Mouse (Mus musculus) stomach, embryonic 16.5 days (tissue): ENCODE results near the gene Asah2. TPM values are rescaled to one million over a fixed set of nuclear protein-coding genes. Genes with fewer than 3 reads are reported as not detected.

ENCODE experiments used
- ATAC-seq: fragments of 200-750 bp; cut with Nextera tagmentation; 2 replicates; pipeline ENCODE4 v1.8.0; 2017; ENCODE audit warnings: moderate number of reproducible peaks, moderate TSS enrichment; ENCODE audit not compliant: insufficient read depth, low FRiP score
- H3K27ac ChIP-seq: fragments of 300-500 bp; sonication (generic); 2 replicates; pipeline ENCODE4 v1.5.1; 2014; ENCODE audit warnings: low read length
- H3K27me3 ChIP-seq: fragments of 300-500 bp; sonication (generic); 2 replicates; pipeline ENCODE4 v1.6.1; 2014; ENCODE audit warnings: low read length, control low read depth, mixed read lengths; ENCODE audit not compliant: control insufficient read depth, insufficient read depth
- H3K36me3 ChIP-seq: fragments of 300-500 bp; sonication (generic); 2 replicates; pipeline ENCODE4 v1.6.1; 2014; ENCODE audit warnings: low read length; ENCODE audit not compliant: control insufficient read depth, insufficient read depth
- H3K4me1 ChIP-seq: fragments of 300-500 bp; sonication (generic); 2 replicates; pipeline ENCODE4 v1.6.1; 2014; ENCODE audit warnings: low read length, control low read depth, mixed read lengths; ENCODE audit not compliant: control insufficient read depth, insufficient read depth
- H3K4me2 ChIP-seq: fragments of 300-500 bp; sonication (generic); 2 replicates; pipeline ENCODE4 v1.6.1; 2014; ENCODE audit warnings: low read depth, low read length, mixed read lengths
- H3K4me3 ChIP-seq: fragments of 300-500 bp; sonication (generic); replicated peaks from 2 replicates; pipeline ENCODE4 v1.5.1; 2014; ENCODE audit warnings: mild to moderate bottlenecking, low read length
- H3K9ac ChIP-seq: fragments of 300-500 bp; sonication (generic); 2 replicates; pipeline ENCODE4 v1.6.1; 2014; ENCODE audit warnings: low read length
- H3K9me3 ChIP-seq: fragments of 300-500 bp; sonication (generic); replicated peaks from 2 replicates; pipeline ENCODE4 v1.6.1; 2016; ENCODE audit warnings: low read length, control low read depth; ENCODE audit not compliant: control insufficient read depth
- WGBS: fragments of 180-500 bp; shearing (Covaris S2); extraction: QIAGEN DNeasy Blood & Tissue Kit; methylation state at CpG from one replicate; pipeline ENCODE4 v1.1.7; 2014; 5-methylcytosine and 5-hydroxymethylcytosine counted together
- polyA plus RNA-seq: library from polyadenylated mRNA; unstranded; fragments of >200 nt; fragmentation: Nextera tagmentation; extraction: Ambion mirVana; gene quantifications from 2 replicates; pipeline ENCODE4 v1.2.1, GENCODE M21; 2015

Gene Asah2
- polyA plus RNA-seq, 1 experiment from 2014 or later: 2.4 TPM

DNA sequence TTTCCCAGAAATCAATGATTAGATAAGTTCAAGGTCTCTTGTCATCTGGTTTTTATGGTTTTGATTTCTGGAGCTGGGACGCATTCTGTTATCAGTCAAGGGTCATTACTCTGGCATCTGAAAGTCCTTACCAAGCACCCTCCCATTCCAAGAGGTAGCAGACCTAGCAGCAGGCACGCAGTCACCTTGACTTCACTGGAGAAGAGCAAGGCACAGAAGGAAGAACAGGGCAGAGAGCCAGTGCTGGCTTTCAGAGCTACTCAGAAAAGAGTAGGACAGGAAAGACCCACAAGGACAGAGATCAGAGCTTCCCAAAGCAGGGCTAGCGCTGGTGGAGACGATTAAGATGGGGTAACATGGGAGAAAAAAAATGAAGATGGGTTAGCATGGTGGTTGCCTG lies 75.1 kb downstream of the Asah2 start:
- no peaks in the 10 kb centered on the region for H3K4me1 ChIP-seq
- no peaks in the 10 kb centered on the region for H3K9me3 ChIP-seq
- H3K27ac ChIP-seq: no peak overlapping the region
- no peak overlapping the region for H3K4me3 ChIP-seq
- H3K9ac ChIP-seq: no peak overlapping the region
- WGBS: 76% methylated on average over 4 of the region's 4 CpGs
- H3K36me3 ChIP-seq: no peaks in the 10 kb centered on the region
- H3K27me3 ChIP-seq: no peaks in the 10 kb centered on the region
- H3K4me2 ChIP-seq: no peak overlapping the region
- no peak for ATAC-seq

DNA sequence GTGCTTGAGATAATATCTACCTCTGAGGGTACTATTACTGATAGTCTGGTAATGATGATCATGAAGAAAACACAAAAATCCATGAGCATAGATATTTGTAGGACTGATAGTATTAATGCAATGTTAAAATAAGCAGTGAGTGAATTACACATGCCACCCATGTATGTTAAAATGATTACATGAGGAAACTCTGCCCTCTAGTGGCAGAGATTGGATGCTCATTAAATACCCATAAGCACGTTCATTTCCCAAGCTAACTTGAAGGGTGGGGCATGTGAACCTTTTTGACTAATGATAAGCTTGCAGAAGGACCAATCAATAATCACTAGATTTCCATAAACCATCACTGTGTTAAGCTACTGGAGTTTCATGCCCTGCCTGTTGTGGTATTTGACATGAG lies 77.6 kb downstream of the Asah2 start:
- Histone ChIP-seq H3K9me3 (no peaks in the 10 kb centered on the region), H3K4me2 (no peak overlapping the region), H3K4me3 (no peak overlapping the region), H3K36me3 (no peaks in the 10 kb centered on the region), H3K4me1 (no peaks in the 10 kb centered on the region), H3K27ac (no peak overlapping the region), H3K9ac (no peak overlapping the region), H3K27me3 (no peaks in the 10 kb centered on the region)
- ATAC-seq: no peak
- 0% methylated on average over 1 of the region's 1 CpGs for WGBS

DNA sequence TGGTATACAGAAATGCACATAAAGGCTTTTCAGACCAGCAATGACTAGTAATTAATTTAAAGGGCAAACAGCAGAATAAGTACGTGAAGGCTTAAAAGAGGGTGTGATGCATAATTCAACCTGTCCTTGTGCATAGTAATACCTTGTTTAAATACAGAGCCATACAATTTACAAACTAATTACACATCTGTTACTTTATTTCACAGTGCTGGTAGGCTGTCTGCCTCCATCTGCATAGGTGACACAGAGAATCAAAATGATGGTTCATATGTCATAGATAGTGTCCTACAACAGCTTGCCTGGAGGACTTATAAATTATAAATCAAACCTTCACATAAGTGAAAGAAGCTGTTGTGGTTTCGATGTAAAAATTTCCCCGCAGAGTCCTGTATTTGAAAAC lies 82.6 kb downstream of the Asah2 start:
- H3K27me3 ChIP-seq: no peaks in the 10 kb centered on the region
- H3K9me3 ChIP-seq: no peaks in the 10 kb centered on the region; the same call in 1 of the 2 replicates
- ATAC-seq: no peak
- H3K4me2 ChIP-seq: no peak overlapping the region
- no peaks in the 10 kb centered on the region for H3K4me1 ChIP-seq
- no peak overlapping the region for H3K9ac ChIP-seq
- no peak overlapping the region for H3K4me3 ChIP-seq
- 0 out of 2 replicates have a peak, but pooled peaks cover 3% of the 10 kb centered on the region for H3K36me3 ChIP-seq
- H3K27ac ChIP-seq: no peak overlapping the region
- WGBS: 83% methylated on average over 3 of the region's 3 CpGs

DNA sequence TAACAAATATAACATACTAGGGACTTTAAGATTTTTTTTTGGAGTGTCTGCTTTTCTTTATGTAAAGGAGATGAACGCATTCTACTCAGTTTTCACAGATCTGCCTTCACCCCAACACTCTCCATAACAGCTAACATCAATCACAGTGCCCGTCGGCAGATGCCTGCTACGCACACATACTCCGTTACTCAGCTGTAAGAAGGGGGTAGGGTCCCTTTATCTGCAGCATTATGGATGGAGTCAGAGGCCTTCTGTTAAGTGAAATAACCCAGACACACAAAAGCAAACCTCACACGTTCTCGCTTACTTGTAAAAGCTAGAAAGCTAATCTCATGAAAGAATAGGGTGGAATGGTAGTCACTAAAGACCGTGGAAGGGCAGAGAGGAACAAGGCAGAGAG lies 88.3 kb downstream of the Asah2 start:
- no peak overlapping the region for H3K4me2 ChIP-seq
- no peak overlapping the region for H3K9ac ChIP-seq
- no peaks in the 10 kb centered on the region; the same call in 1 of the 2 replicates for H3K9me3 ChIP-seq
- H3K36me3 ChIP-seq: 0 out of 2 replicates have a peak, but pooled peaks cover 3% of the 10 kb centered on the region
- H3K27me3 ChIP-seq: no peaks in the 10 kb centered on the region
- ATAC-seq: no peak
- WGBS: 29% methylated on average over 8 of the region's 8 CpGs
- H3K27ac ChIP-seq: no peak overlapping the region
- H3K4me3 ChIP-seq: no peak overlapping the region
- peaks cover 8% of the 10 kb centered on the region for H3K4me1 ChIP-seq

DNA sequence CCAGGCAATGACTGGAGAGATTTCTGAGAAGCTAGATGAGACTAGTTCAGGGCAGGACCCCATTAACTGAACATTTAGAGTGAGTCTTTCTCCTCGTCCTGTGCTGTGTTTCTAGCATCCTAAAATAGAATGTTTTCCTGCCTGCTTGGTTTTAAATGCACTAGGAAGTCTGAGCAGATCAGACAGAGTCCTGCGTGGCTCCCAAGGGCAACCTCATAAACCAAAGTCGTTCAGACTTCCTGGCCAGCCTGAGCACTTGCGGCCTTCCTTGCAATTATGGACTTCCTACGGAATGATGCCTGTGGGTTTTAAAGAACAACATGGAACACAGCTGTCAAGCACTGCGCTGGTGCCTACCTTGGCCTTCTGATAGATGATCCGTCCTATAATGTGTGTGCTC lies 89.4 kb downstream of the Asah2 start:
- peak overlapping the region; percentile 8; the same call in 1 of the 2 replicates for H3K27ac ChIP-seq
- H3K9me3 ChIP-seq: no peaks in the 10 kb centered on the region; the same call in 1 of the 2 replicates
- H3K27me3 ChIP-seq: no peaks in the 10 kb centered on the region
- WGBS: 54% methylated on average over 7 of the region's 7 CpGs
- H3K4me1 ChIP-seq: peaks cover 8% of the 10 kb centered on the region
- H3K4me2 ChIP-seq: no peak overlapping the region
- ATAC-seq: no peak
- no peak overlapping the region for H3K4me3 ChIP-seq
- 0 out of 2 replicates have a peak, but pooled peaks cover 3% of the 10 kb centered on the region for H3K36me3 ChIP-seq
- no peak overlapping the region for H3K9ac ChIP-seq

DNA sequence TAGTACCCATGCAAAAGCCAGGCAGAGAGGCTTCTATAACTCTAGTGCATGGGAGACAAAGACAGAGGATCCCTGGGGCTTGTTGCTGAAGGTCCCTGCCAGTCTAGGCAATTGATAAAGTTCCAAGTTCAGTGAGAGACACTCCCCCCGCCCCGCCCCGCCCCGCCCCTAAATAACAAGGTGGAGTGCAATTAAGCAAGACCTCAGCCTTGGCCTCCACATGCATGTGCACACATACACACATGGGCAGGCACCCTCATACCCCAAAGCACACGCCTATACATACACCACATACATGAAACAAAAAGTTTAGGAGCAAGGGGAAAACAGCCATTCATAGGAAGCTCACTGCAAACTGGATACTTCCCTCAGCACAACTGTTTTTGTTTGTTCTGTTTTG lies 90.0 kb downstream of the Asah2 start:
- Histone ChIP-seq H3K9ac (no peak overlapping the region), H3K4me2 (no peak overlapping the region), H3K27me3 (no peaks in the 10 kb centered on the region), H3K4me3 (no peak overlapping the region), H3K36me3 (0 out of 2 replicates have a peak, but pooled peaks cover 3% of the 10 kb centered on the region), H3K9me3 (no peaks in the 10 kb centered on the region; the same call in 1 of the 2 replicates), H3K4me1 (peaks cover 8% of the 10 kb centered on the region), H3K27ac (no peak overlapping the region)
- no peak for ATAC-seq
- 87% methylated on average over 5 of the region's 5 CpGs for WGBS

DNA sequence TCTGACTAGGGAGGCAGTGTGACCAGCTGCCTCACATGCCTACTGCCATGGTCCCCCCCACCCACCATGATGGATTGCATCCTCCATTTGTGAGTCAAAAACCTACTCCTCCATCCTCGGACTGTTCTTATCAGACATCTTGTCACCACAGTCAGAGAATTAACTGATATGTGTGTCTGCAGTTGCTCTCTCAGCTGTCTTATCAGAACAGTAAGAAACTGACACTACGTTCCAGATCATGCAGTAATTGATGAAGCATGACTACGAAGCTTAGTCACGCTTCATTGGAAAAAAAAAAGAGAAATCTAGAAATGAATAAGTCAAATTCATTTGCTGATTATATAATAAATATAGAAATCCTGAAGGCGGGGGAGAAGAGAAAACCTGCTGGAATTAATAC lies 105.4 kb downstream of the Asah2 start:
- H3K4me3 ChIP-seq: no peak overlapping the region
- WGBS: 63% methylated on average over 5 of the region's 5 CpGs
- H3K4me2 ChIP-seq: no peak overlapping the region
- H3K27ac ChIP-seq: no peak overlapping the region
- H3K27me3 ChIP-seq: no peaks in the 10 kb centered on the region
- H3K4me1 ChIP-seq: no peaks in the 10 kb centered on the region
- no peak overlapping the region for H3K9ac ChIP-seq
- no peaks in the 10 kb centered on the region for H3K36me3 ChIP-seq
- no peaks in the 10 kb centered on the region for H3K9me3 ChIP-seq
- no peak for ATAC-seq

DNA sequence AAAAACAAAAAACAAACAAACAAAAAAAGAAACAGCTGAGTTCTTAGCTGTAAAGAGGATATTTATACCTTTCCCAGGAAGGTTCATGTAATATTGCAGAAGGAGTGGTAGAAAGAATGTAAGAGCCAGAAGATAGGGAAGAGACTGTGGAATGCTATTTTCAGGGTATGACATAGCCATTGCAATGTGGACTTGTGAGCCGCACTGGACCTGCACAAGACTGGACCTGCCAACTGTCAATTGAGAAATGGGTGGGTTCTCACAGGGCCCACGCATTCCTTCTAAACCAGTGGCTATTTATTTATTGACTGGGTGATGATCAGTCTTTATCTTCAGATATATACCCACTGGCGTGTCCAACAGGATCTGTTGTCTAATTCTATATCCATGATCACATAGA lies 111.1 kb downstream of the Asah2 start:
- Histone ChIP-seq H3K27ac (no peak overlapping the region), H3K9ac (no peak overlapping the region), H3K4me3 (no peak overlapping the region), H3K9me3 (no peaks in the 10 kb centered on the region), H3K27me3 (no peaks in the 10 kb centered on the region), H3K4me2 (no peak overlapping the region), H3K4me1 (no peaks in the 10 kb centered on the region), H3K36me3 (no peaks in the 10 kb centered on the region)
- 88% methylated on average over 3 of the region's 3 CpGs for WGBS
- ATAC-seq: no peak

DNA sequence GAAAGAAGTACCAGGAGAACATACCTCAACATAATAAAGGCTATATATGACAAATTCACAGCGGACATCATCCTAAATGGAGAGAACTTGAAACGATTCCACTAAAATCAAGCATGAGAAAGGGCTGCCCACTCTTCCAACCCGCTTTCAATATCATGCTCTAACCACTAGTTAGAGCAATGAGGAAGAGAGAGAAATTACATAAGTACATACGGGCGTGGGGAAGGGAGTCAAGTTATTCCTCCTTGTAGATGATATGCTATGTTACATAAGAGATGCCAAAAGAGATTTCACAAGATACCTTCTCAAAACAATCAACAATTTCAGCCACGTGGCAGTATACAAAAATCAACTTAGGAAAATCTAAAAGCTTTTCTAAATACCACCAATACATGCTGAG lies 117.0 kb downstream of the Asah2 start:
- Histone ChIP-seq H3K9ac (no peak overlapping the region), H3K4me3 (no peak overlapping the region), H3K4me2 (no peak overlapping the region), H3K27ac (no peak overlapping the region), H3K4me1 (no peaks in the 10 kb centered on the region), H3K36me3 (no peaks in the 10 kb centered on the region), H3K27me3 (no peaks in the 10 kb centered on the region), H3K9me3 (no peaks in the 10 kb centered on the region)
- ATAC-seq: no peak
- WGBS: 84% methylated on average over 6 of the region's 6 CpGs

DNA sequence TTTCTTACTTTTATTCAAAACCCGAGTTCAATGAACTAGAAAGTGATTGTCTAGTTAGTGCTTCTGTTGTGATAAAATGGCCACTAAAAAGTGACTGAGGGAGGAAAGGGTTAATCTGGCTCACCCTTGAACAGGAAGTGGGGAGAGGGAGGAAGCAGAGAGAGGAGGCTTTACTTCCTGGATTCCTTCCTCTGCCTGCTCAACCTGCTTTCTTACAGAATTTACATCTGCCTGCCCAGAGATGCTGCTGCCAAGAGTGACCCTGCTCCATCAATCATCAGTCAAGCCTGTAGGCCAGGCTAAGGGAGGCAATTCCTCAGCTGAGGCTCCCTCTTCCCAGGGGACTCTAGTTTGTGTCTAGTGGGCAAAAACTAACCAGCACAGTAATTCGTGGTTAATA lies 132.1 kb downstream of the Asah2 start:
- no peak overlapping the region for H3K9ac ChIP-seq
- no peaks in the 10 kb centered on the region for H3K36me3 ChIP-seq
- no peak overlapping the region for H3K4me2 ChIP-seq
- WGBS: 66% methylated on average over 2 of the region's 2 CpGs
- H3K27ac ChIP-seq: no peak overlapping the region
- no peaks in the 10 kb centered on the region for H3K27me3 ChIP-seq
- H3K4me1 ChIP-seq: no peaks in the 10 kb centered on the region
- no peak for ATAC-seq
- no peaks in the 10 kb centered on the region for H3K9me3 ChIP-seq
- H3K4me3 ChIP-seq: no peak overlapping the region
